Mouse (Mus musculus): ENCODE results near the gene Gata1.

DNA sequence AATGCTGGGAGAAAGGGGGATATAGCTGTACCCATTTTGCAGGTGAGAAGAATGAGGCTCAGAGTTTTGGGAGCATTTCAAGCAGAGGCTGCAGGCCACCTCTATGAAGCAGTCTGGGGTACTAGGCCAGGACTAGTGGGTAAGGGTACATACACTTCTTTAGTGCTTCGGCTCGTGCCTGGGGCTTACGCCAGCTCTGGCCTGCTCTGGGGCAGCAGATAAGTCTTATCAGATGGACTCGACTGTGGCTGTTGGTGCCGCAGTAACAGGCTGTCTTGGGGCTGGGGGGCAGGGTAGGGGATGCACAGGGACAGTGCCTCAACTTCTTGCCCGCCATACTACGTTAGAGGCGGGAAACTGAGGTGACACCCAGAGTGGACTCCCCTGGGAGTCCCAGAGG is 9.6 kb downstream of the Gata1 start:
- TF ChIP-seq POLR2A (IDR thresholded peaks at IDR 0.05; ENCODE audit: low read depth, low read length): no peak
- TF ChIP-seq CTCF (IDR thresholded peaks at IDR 0.05; ENCODE audit: extremely low read depth, insufficient read depth, insufficient read length, insufficient replicate concordance): no peak

Measured in spleen, adult 2 months (tissue).